Mouse (Mus musculus) spleen, adult 18-20 months (tissue): ENCODE data around the gene Krtap12-1.
"Not testable (repeated sequence)": the region's sequence is repeated elsewhere in the genome, so short reads cannot be mapped to it uniquely, and the experiment has no call there.

Source experiments
- DNase-seq, 2 experiments: peaks; one replicate each; pipeline ENCODE4 v3.0.0; 2022; ENCODE audit warnings: mixed read lengths in 2 of 2

The Krtap12-1 gene

GRCm38 (mm10) chr10:77750686-77751085, 30.3 kb downstream of the Krtap12-1 start:
- DNase-seq: not testable (repeated sequence)

- not testable (repeated sequence) for DNase-seq
These were observed 30.9 kb downstream of the Krtap12-1 start, which contains the start of gene Gm9736 for GRCm38 (mm10) chr10:77751254-77751653. Gene Gm9736 (minus strand): TSS chr10:77751354.

GRCm38 (mm10) chr10:77752312-77752711, 31.9 kb downstream of the Krtap12-1 start:
- not testable (repeated sequence) for DNase-seq

- no peak for DNase-seq
These were observed 33.0 kb downstream of the Krtap12-1 start for GRCm38 (mm10) chr10:77753448-77753847.

- not testable (repeated sequence) for DNase-seq
These were observed 39.2 kb downstream of the Krtap12-1 start, which contains the start of gene Gm3233 for GRCm38 (mm10) chr10:77759582-77759981. Gene Gm3233 (minus strand): TSS chr10:77759682.

GRCm38 (mm10) chr10:77769727-77770126, 49.3 kb downstream of the Krtap12-1 start:
- DNase-seq: no peak
